Mouse (Mus musculus) lung, adult 2 months (tissue): Measurements from ENCODE around the gene Gpr19. TPM values are rescaled to one million over a fixed set of nuclear protein-coding genes. Genes with fewer than 3 reads are reported as not detected.

Experiments
- DNase-seq: peaks from one replicate; pipeline ENCODE4 v3.0.0; 2022
- H3K4me1 ChIP-seq: fragments of 200-500 bp; 2 replicates; pipeline ENCODE4 v1.6.1; 2011; ENCODE audit warnings: low read length; ENCODE audit not compliant: control insufficient read depth, insufficient read depth
- H3K4me3 ChIP-seq: fragments of 200-500 bp; replicated peaks from 2 replicates; pipeline ENCODE3; 2011; ENCODE audit warnings: low read depth, mild to moderate bottlenecking, control low read depth, low read length; ENCODE audit errors: extremely low read depth
- CTCF ChIP-seq: fragments of 200-500 bp; IDR thresholded peaks from 2 replicates; pipeline ENCODE4 v1.5.1; 2011; ENCODE audit warnings: mild to moderate bottlenecking, low read length, control low read depth; ENCODE audit not compliant: insufficient read depth
- POLR2A ChIP-seq: fragments of 200-500 bp; IDR thresholded peaks from 2 replicates; pipeline ENCODE4 v1.6.1; 2011; ENCODE audit warnings: low read depth, mild to moderate bottlenecking, control low read depth, low read length, borderline replicate concordance; ENCODE audit errors: extremely low read depth
- WGBS: fragments of 180-500 bp; shearing (Covaris S2); methylation state at CpG from one replicate; pipeline ENCODE4 v1.1.7; 2018; 5-methylcytosine and 5-hydroxymethylcytosine counted together
- polyA plus RNA-seq: library from polyadenylated mRNA; depleted of rRNA; stranded (reverse); fragments of >200 nt; gene quantifications from 2 replicates; pipeline ENCODE4 v1.2.3, GENCODE M21; 2012

Gpr19 gene
- polyA plus RNA-seq, 1 experiment = 6.0 TPM

DNA sequence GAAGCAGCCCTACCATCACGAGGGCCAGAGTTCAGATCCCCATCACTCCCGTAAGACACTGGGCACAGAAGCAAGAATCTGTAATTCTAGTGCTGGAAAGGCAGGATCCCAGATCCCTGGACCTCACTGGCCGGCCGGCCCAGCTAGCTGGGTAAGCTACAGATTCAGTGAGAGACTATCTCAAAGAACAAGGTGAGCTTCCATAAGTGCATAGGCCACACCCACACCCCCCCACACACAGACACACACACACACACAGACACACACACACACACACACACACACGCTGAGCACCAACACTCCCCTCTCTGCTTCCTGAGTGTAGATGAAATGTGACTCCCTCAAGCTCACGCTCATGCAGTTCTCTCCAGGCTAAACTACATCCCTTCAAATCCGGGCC lies 7.9 kb downstream of the Gpr19 start:
- H3K4me1 ChIP-seq = no peaks in the 10 kb centered on the region
- 75% methylated on average over 7 of the region's 7 CpGs for whole genome bisulfite sequencing
- H3K4me3 ChIP-seq = no peak overlapping the region
- DNase-seq = no peak
- no peak for TF ChIP-seq CTCF
- no peak for TF ChIP-seq POLR2A

DNA sequence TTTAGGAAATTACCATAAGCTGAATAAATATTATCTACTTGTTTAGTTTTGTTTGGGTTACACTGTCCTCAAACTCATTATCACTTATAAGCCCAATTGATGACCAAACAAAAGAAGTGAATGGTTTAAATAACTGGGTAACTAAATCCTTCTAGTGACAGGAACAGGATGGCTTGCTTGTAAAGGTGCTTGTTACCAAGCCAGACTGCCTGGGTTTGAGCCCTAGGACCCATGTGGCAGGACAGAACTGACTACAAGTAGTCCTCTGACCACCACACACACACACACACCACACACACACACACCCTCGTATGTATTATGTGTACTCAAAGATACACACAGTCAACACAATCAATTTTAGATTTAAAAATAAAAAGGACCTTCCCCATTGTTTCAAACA lies 8.6 kb downstream of the Gpr19 start:
- Histone ChIP-seq H3K4me1 (no peaks in the 10 kb centered on the region), H3K4me3 (no peak overlapping the region)
- DNase-seq = no peak
- TF ChIP-seq CTCF (no peak), POLR2A (no peak)
- WGBS = 76% methylated on average over 1 of the region's 1 CpGs

DNA sequence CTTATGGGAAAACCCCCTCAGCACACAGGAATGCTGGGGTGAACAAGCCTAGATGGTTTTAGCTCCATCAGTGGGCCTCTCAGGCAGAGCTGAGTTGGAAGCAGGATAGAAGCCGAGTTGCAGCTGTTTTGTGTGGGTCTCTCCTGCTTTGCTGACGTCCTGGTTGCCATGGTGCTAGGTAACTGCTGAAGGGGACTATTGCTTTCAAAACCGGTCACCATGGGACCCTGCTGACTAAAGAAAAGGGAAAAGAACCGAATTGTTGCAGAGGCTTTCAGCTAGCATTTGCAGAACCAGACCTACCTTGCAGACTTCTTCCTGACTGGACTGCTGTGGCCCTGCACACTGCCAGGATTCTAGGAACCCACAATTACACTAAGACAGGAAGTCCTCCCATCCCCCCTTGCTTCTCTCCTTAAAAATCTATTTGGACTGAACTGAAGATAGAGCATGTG lies 9.8 kb downstream of the Gpr19 start:
- TF ChIP-seq CTCF = no peak
- no peak for TF ChIP-seq POLR2A
- H3K4me3 ChIP-seq = no peak overlapping the region
- no peak for DNase-seq
- no peaks in the 10 kb centered on the region for H3K4me1 ChIP-seq
- 15% methylated on average over 4 of the region's 4 CpGs for WGBS

DNA sequence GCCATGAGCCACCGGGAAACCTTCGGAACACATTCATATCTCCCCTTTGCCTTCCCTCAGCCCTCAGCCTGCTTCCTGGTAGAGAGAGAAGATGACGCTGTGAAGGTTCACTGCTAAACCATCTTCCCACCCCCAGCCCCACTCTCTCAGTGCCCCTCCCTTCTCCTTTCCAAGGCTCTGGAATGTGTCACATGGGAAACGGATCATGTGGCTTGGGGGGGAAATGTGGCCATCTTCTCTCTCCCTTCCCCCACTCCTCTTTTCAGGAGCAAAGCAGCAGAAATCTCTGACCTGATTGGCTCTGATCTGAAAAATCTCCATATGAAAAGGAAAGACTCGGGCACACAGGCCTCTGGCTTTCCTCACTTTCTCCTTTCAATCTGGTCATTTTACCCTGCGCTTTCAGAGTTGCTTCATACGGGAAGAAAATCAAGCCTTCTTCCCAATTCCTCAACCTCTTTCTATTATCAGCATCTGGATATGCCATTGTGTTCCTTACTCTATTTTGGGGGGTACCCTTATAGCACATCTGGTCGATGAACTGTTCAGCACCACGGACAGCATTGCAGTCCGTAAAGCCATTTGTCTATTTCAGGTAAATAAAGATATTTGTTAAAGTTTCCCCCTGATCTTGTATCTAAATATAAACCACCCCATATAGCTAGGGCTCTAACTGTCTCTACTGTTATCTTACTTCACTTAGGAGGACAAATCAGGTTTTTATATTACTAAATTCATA lies 10.5 kb downstream of the Gpr19 start:
- no peak for DNase-seq
- H3K4me1 ChIP-seq = no peaks in the 10 kb centered on the region
- H3K4me3 ChIP-seq = no peak overlapping the region
- 24% methylated on average over 10 of the region's 10 CpGs for WGBS
- TF ChIP-seq POLR2A (no peak), CTCF (no peak)

- Histone ChIP-seq H3K4me1 (no peaks in the 10 kb centered on the region), H3K4me3 (no peak overlapping the region)
- TF ChIP-seq POLR2A (no peak), CTCF (no peak)
- no peak for DNase-seq
- 66% methylated on average over 5 of the region's 5 CpGs for WGBS
Measured at GRCm38 (mm10) chr6:134887008-134887407, 11.4 kb downstream of the Gpr19 start.

- 90% methylated on average over 8 of the region's 8 CpGs for WGBS
- DNase-seq = no peak
- TF ChIP-seq CTCF = no peak
- TF ChIP-seq POLR2A = no peak
- Histone ChIP-seq H3K4me3 (no peak overlapping the region), H3K4me1 (no peaks in the 10 kb centered on the region)
Measured at GRCm38 (mm10) chr6:134886475-134886874, 11.9 kb downstream of the Gpr19 start.

DNA sequence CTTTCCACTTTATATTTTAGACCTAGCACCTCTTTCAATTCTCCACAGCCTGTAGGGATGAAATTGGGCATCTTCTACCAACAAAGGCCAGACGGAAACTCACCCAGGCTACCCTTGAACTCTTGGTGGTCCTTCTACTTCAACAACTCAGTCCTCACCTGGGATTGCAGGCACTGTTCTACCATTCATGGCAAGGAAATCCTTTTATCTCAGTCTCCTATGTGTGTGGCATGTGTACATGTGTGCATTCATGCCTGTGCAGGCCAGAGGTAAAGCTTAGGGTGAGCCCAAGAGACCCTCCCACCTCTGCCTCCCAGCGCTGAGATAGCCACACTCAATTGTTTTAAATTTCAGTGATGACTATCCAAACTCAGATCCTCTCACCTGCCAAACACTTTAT lies 12.9 kb downstream of the Gpr19 start:
- DNase-seq = no peak
- WGBS = 100% methylated on average over 2 of the region's 2 CpGs
- no peak for TF ChIP-seq POLR2A
- TF ChIP-seq CTCF = no peak
- Histone ChIP-seq H3K4me1 (no peaks in the 10 kb centered on the region), H3K4me3 (no peak overlapping the region)

- WGBS = 71% methylated on average over 4 of the region's 4 CpGs
- no peak for TF ChIP-seq CTCF
- no peak for TF ChIP-seq POLR2A
- no peak for DNase-seq
Measured at GRCm38 (mm10) chr6:134883661-134884060, 14.7 kb downstream of the Gpr19 start.

GRCm38 (mm10) chr6:134880046-134880445 lies 18.3 kb downstream of the Gpr19 start:
- DNase-seq = no peak
- TF ChIP-seq CTCF (no peak), POLR2A (no peak)
- WGBS = 53% methylated on average over 2 of the region's 2 CpGs
- no peaks in the 10 kb centered on the region for H3K4me1 ChIP-seq
- no peak overlapping the region for H3K4me3 ChIP-seq

More at GRCm38 (mm10) chr6:134883661-134884060, 14.7 kb downstream of the Gpr19 start:
- no peak overlapping the region for H3K4me3 ChIP-seq
- H3K4me1 ChIP-seq = no peaks in the 10 kb centered on the region

DNA sequence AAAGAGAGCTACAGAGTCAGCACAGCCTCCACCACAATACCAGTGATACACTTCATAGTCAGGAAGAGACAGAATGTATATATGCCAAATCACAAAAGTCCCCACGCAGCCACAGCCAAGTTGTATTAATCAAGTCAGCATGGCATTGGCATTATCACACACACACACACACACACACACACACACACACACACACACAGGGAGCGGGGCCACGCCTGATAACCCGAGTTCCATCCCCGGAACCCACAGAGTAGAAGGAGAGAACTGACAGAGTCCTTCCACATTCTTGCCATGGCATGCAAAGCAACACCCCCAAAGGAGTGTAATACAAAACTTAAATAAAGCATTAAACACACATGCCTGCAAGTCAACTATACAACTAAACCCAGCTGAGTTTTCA lies 18.8 kb downstream of the Gpr19 start:
- WGBS = 81% methylated on average over 5 of the region's 5 CpGs
- Histone ChIP-seq H3K4me1 (no peaks in the 10 kb centered on the region), H3K4me3 (no peak overlapping the region)
- no peak for DNase-seq
- TF ChIP-seq CTCF (no peak), POLR2A (no peak)
